Mouse (Mus musculus) neural tube, embryonic 13.5 days (tissue): ENCODE data around the gene Afm. TPM values are rescaled to one million over a fixed set of nuclear protein-coding genes. Genes with fewer than 3 reads are reported as not detected.

Experiments used
- ATAC-seq: fragments of 200-750 bp; cut with Nextera tagmentation; 2 replicates; pipeline ENCODE4 v1.8.0; 2017; ENCODE audit warnings: low read depth, mild to moderate bottlenecking, moderate TSS enrichment, moderate library complexity
- H3K27ac ChIP-seq: fragments of 300-500 bp; sonication (generic); replicated peaks from 2 replicates; pipeline ENCODE4 v1.5.1; 2015; ENCODE audit warnings: moderate library complexity, mild to moderate bottlenecking, inconsistent platforms
- H3K27me3 ChIP-seq: fragments of 300-500 bp; sonication (generic); 2 replicates; pipeline ENCODE4 v1.6.1; 2015; ENCODE audit warnings: mild to moderate bottlenecking, inconsistent platforms
- H3K36me3 ChIP-seq: fragments of 300-500 bp; sonication (generic); 2 replicates; pipeline ENCODE4 v1.6.1; 2015; ENCODE audit warnings: mild to moderate bottlenecking, inconsistent platforms
- H3K4me1 ChIP-seq: fragments of 300-500 bp; sonication (generic); replicated peaks from 2 replicates; pipeline ENCODE4 v1.6.1; 2015; ENCODE audit warnings: inconsistent platforms
- H3K4me2 ChIP-seq: fragments of 300-500 bp; sonication (generic); 2 replicates; pipeline ENCODE4 v1.6.1; 2015; ENCODE audit warnings: inconsistent platforms, mild to moderate bottlenecking, moderate library complexity
- H3K4me3 ChIP-seq: fragments of 300-500 bp; sonication (generic); 2 replicates; pipeline ENCODE4 v1.5.1; 2015; ENCODE audit warnings: mild to moderate bottlenecking, inconsistent platforms
- H3K9ac ChIP-seq: fragments of 300-500 bp; sonication (generic); 2 replicates; pipeline ENCODE4 v1.6.1; 2015; ENCODE audit warnings: moderate library complexity, mild to moderate bottlenecking, inconsistent platforms
- H3K9me3 ChIP-seq: fragments of 300-500 bp; sonication (generic); 2 replicates; pipeline ENCODE4 v1.6.1; 2016; ENCODE audit warnings: inconsistent platforms
- WGBS: fragments of 180-500 bp; shearing (Covaris S2); methylation state at CpG from one replicate; pipeline ENCODE4 v1.1.7; 2015; 5-methylcytosine and 5-hydroxymethylcytosine counted together
- polyA plus RNA-seq: library from polyadenylated mRNA; unstranded; fragments of >200 nt; fragmentation: Nextera tagmentation; extraction: Ambion mirVana; gene quantifications from 2 replicates; pipeline ENCODE4 v1.2.1, GENCODE M21; 2015

The Afm gene
- polyA plus RNA-seq, 1 experiment from 2014 or later, result not detected

- Histone ChIP-seq H3K4me2 (no peak overlapping the region), H3K27me3 (no peaks in the 10 kb centered on the region), H3K27ac (no peak overlapping the region), H3K9me3 (no peaks in the 10 kb centered on the region), H3K4me1 (no peaks in the 10 kb centered on the region), H3K36me3 (no peaks in the 10 kb centered on the region), H3K4me3 (no peak overlapping the region), H3K9ac (no peak overlapping the region)
- ATAC-seq, result no peak
- 62% methylated on average over 7 of the region's 7 CpGs for WGBS
Observed at GRCm38 (mm10) chr5:90499509-90499908, 19.2 kb upstream of the Afm start.

- H3K9me3 ChIP-seq, result no peaks in the 10 kb centered on the region
- no peaks in the 10 kb centered on the region for H3K36me3 ChIP-seq
- 5% methylated on average over 6 of the region's 6 CpGs for WGBS
- no peaks in the 10 kb centered on the region for H3K27me3 ChIP-seq
- H3K27ac ChIP-seq, result no peak overlapping the region
- H3K4me2 ChIP-seq, result no peak overlapping the region
- no peak overlapping the region for H3K4me3 ChIP-seq
- no peak for ATAC-seq
- no peaks in the 10 kb centered on the region for H3K4me1 ChIP-seq
- no peak overlapping the region for H3K9ac ChIP-seq
Observed at GRCm38 (mm10) chr5:90500714-90501113, 18.0 kb upstream of the Afm start.

DNA sequence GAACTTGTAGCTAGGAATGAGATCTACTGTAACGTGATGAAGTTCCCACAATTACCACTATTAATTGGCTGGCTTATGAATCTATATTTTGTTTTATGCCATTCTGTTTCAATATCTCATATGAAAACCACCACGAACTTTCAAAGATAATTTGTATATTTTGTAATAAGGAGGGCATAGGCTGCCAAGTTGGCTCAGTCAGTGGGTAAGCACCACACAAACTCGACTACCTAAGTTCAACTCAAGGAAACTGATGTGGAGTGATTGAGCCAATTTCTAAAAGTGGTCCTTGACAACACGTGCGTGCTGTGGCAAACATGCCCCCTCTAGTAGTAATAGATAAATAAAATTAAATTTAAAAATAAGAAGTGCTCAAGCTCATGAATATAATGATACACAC is 17.0 kb upstream of the Afm start:
- Histone ChIP-seq H3K4me3 (no peak overlapping the region), H3K36me3 (no peaks in the 10 kb centered on the region), H3K27ac (no peak overlapping the region), H3K4me2 (no peak overlapping the region), H3K4me1 (no peaks in the 10 kb centered on the region), H3K27me3 (no peaks in the 10 kb centered on the region), H3K9me3 (no peaks in the 10 kb centered on the region), H3K9ac (no peak overlapping the region)
- no peak for ATAC-seq
- 94% methylated on average over 5 of the region's 5 CpGs for WGBS

- H3K4me2 ChIP-seq, result no peak overlapping the region
- H3K4me3 ChIP-seq, result no peak overlapping the region
- no peaks in the 10 kb centered on the region for H3K27me3 ChIP-seq
- no peak for ATAC-seq
- no peaks in the 10 kb centered on the region for H3K4me1 ChIP-seq
- H3K27ac ChIP-seq, result no peak overlapping the region
- no peaks in the 10 kb centered on the region for H3K9me3 ChIP-seq
- H3K9ac ChIP-seq, result no peak overlapping the region
- 85% methylated on average over 11 of the region's 11 CpGs for WGBS
- no peaks in the 10 kb centered on the region for H3K36me3 ChIP-seq
Observed at GRCm38 (mm10) chr5:90504742-90505141, 14.0 kb upstream of the Afm start.

DNA sequence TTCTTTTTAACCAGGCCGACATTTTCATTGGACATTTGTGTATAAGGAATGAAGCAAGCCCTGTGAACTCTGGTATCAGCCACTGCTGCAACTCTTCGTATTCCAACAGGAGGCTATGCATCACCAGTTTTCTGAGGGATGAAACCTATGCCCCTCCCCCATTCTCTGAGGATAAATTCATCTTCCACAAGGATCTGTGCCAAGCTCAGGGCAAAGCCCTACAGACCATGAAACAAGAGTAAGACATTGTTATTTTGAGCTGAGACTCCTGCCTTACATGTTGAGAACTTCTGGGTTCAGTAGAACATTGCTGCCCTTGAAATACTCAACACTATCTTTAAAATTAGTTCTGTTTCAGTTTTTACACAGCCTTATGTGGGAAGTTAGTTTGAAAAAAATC is 12.2 kb upstream of the Afm start:
- H3K9ac ChIP-seq, result no peak overlapping the region
- no peak for ATAC-seq

GRCm38 (mm10) chr5:90507411-90507949 is 11.3 kb upstream of the Afm start:
- ATAC-seq, result no peak
- WGBS, result 56% methylated on average over 13 of the region's 13 CpGs
- Histone ChIP-seq H3K27me3 (no peaks in the 10 kb centered on the region), H3K36me3 (no peaks in the 10 kb centered on the region), H3K4me3 (no peak overlapping the region), H3K4me2 (no peak overlapping the region), H3K27ac (no peak overlapping the region), H3K9ac (no peak overlapping the region), H3K9me3 (no peaks in the 10 kb centered on the region), H3K4me1 (no peaks in the 10 kb centered on the region)

More for the DNA sequence above, 12.2 kb upstream of the Afm start:
- Histone ChIP-seq H3K4me1 (no peaks in the 10 kb centered on the region), H3K9me3 (no peaks in the 10 kb centered on the region), H3K4me3 (no peak overlapping the region), H3K4me2 (no peak overlapping the region), H3K27ac (no peak overlapping the region), H3K36me3 (no peaks in the 10 kb centered on the region), H3K27me3 (no peaks in the 10 kb centered on the region)
- 81% methylated on average over 2 of the region's 2 CpGs for WGBS

GRCm38 (mm10) chr5:90509828-90510592 is 8.7 kb upstream of the Afm start:
- Histone ChIP-seq H3K9me3 (no peaks in the 10 kb centered on the region), H3K4me2 (no peak overlapping the region), H3K36me3 (no peaks in the 10 kb centered on the region), H3K27ac (no peak overlapping the region), H3K4me3 (no peak overlapping the region), H3K9ac (no peak overlapping the region), H3K4me1 (no peaks in the 10 kb centered on the region), H3K27me3 (no peaks in the 10 kb centered on the region)
- ATAC-seq, result no peak
- 92% methylated on average over 5 of the region's 5 CpGs for WGBS

- ATAC-seq, result no peak
- Histone ChIP-seq H3K27me3 (no peaks in the 10 kb centered on the region), H3K27ac (no peak overlapping the region), H3K4me2 (no peak overlapping the region), H3K9me3 (no peaks in the 10 kb centered on the region), H3K4me3 (no peak overlapping the region), H3K9ac (no peak overlapping the region), H3K36me3 (no peaks in the 10 kb centered on the region), H3K4me1 (no peaks in the 10 kb centered on the region)
- WGBS, result 88% methylated on average over 6 of the region's 6 CpGs
Observed at GRCm38 (mm10) chr5:90512288-90512955, 6.3 kb upstream of the Afm start.

DNA sequence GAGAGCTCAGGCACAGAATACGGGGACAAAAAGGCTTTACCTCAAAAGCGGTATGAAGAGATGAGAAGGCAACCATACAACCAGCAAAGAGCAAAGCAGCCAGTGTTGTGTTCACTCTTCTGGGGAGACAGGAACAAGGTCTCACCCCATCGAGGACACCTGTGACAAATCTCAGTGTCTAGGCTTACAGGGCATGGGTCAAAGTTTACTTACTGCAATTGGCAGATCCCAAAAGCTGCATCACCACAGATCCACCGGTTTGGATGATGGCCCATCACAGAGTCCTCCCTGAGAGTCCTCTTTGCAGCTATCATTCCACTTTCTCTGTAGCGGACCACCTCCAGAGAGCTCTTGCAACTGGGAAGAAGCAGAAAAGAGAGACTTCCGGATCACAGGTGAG is 3.2 kb upstream of the Afm start:
- WGBS, result 91% methylated on average over 6 of the region's 6 CpGs
- Histone ChIP-seq H3K9ac (no peak overlapping the region), H3K4me3 (no peak overlapping the region)

GRCm38 (mm10) chr5:90551191-90551590 is 32.5 kb downstream of the Afm start:
- no peaks in the 10 kb centered on the region for H3K36me3 ChIP-seq
- no peaks in the 10 kb centered on the region for H3K27me3 ChIP-seq
- no peaks in the 10 kb centered on the region for H3K4me1 ChIP-seq
- no peak overlapping the region for H3K4me3 ChIP-seq
- 88% methylated on average over 8 of the region's 8 CpGs for WGBS
- no peak overlapping the region for H3K9ac ChIP-seq
- ATAC-seq, result no peak
- H3K27ac ChIP-seq, result no peak overlapping the region
- H3K4me2 ChIP-seq, result no peak overlapping the region
- H3K9me3 ChIP-seq, result no peaks in the 10 kb centered on the region

More for the DNA sequence above, 3.2 kb upstream of the Afm start:
- Histone ChIP-seq H3K9me3 (no peaks in the 10 kb centered on the region), H3K4me1 (no peaks in the 10 kb centered on the region), H3K36me3 (no peaks in the 10 kb centered on the region), H3K27ac (no peak overlapping the region), H3K27me3 (no peaks in the 10 kb centered on the region), H3K4me2 (no peak overlapping the region)
- no peak for ATAC-seq

DNA sequence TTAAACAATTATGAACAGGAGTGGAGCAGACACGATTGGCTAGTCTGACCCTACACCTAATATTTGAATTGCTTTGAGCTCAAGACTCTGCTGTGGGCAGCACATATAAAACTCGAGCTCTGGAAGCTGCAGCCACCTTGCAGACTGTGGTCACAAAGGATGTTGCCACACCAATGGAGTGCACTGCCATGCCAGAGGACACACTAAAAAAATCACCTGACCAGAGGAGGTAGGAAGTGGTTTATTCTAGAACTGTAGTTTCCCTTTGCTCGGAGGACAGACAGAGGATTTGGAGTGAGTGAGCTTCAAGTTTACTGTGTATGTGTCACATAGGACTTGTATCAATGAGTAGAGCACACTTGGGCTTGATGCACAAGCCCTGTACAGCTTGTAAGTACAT is 37.3 kb downstream of the Afm start:
- Histone ChIP-seq H3K4me1 (no peaks in the 10 kb centered on the region), H3K27me3 (no peaks in the 10 kb centered on the region), H3K27ac (no peak overlapping the region), H3K36me3 (no peaks in the 10 kb centered on the region), H3K9ac (no peak overlapping the region), H3K4me2 (no peak overlapping the region), H3K4me3 (no peak overlapping the region), H3K9me3 (no peaks in the 10 kb centered on the region)
- ATAC-seq, result no peak
- 82% methylated on average over 3 of the region's 3 CpGs for WGBS

DNA sequence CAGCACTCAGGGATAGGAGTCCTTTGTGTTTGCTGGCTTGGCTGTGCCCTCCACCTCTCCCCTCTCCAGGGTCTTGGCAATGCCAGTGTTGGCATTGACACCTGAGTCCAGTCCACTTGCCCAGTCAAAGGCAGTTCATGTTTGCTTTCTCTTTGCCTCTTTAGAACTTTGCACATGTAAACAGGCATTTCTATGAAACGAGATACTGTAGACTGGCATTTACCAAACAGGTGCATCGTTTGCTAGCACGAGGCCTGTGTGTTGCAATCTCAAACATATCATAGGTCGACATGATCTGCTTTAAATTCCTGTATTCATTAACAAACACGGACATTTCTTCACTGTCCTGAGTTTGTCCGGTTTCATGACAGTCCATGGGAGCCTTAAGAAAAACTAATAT is 42.0 kb downstream of the Afm start, which contains the start of gene 5830473C10Rik:
Gene 5830473C10Rik, plus strand, starts transcription at position 365 of the 400 bp plus-strand sequence.
- H3K36me3 ChIP-seq, result no peaks in the 10 kb centered on the region
- H3K27me3 ChIP-seq, result no peaks in the 10 kb centered on the region
- ATAC-seq, result no peak
- 94% methylated on average over 6 of the region's 6 CpGs for WGBS
- no peaks in the 10 kb centered on the region for H3K4me1 ChIP-seq
- H3K4me3 ChIP-seq, result no peak within 1 kb of the TSS
- H3K9me3 ChIP-seq, result no peaks in the 10 kb centered on the region
- H3K9ac ChIP-seq, result no peak within 1 kb of the TSS
- no peak within 1 kb of the TSS for H3K27ac ChIP-seq
- H3K4me2 ChIP-seq, result no peak within 1 kb of the TSS
